Mouse (Mus musculus): ENCODE measurements around the gene Adra2a. TPM values are rescaled to one million over a fixed set of nuclear protein-coding genes. Genes with fewer than 3 reads are reported as not detected.

The Adra2a gene
- 0.37 and 0.49 TPM in 2 replicates for polyA plus RNA-seq (2012; rRNA removed)

DNA sequence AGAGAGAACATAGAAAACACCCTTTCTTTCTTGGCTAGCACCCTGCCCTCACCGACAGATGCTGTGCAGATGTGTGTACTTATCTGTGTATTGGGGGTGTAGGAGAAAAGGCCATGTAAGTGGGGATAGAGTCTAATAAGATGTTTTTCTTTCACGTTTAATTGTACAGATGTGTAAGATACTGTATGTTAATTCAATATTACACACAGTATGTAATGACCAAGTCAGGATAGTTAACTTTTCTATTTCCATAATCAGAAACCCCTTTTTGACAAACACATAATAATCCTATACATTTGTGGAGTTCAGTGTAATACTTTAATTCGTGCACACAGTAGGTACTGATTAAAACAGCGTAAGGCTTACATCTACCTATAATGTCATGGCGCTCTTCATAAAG, at the start of gene Adra2a:
Adra2a (plus strand) TSS at position 301 of the 400 bp plus-strand sequence.

Other genes starting within 250 kb of the Adra2a start
- gene Pdcd4, start 151.9 kb upstream of the Adra2a start, polyA plus RNA-seq (2012; rRNA removed) = 10.9 and 11.7 TPM in 2 replicates
- gene Shoc2, start 99.8 kb upstream of the Adra2a start, polyA plus RNA-seq (2012; rRNA removed) = 9.9 and 11.0 TPM in 2 replicates
- 23.8 and 26.3 TPM in 2 replicates for gene Bbip1, start 99.5 kb upstream of the Adra2a start, polyA plus RNA-seq (2012; rRNA removed)